Mouse (Mus musculus): ENCODE data around the gene Gm1043. TPM values are rescaled to one million over a fixed set of nuclear protein-coding genes. Genes with fewer than 3 reads are reported as not detected.

Gm1043 gene
- polyA plus RNA-seq, 1 experiment from 2014 or later, result 0.04 TPM

DNA sequence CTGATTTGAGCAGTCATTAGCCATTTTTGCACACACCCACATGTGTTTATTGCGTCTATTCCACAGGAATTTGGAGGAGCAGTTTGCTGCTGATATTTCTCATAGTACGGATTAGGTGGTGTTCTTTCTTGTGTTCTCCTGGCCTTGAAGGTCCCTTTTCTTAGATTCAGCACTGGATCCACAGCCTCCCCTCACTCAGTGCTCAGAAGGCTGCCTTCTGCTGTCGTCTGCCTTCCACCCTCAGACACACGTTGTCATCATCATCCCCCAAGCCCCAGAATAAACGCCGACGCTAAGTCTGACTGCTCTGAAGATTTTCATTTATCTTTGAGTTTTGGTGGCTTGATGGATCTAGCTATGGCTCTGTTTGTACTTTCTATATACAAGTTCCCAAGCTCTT is 91.9 kb downstream of the Gm1043 start:
- Histone ChIP-seq H3K4me1 (ENCODE audit: control insufficient read depth, insufficient read depth, low read length) (no peaks in the 10 kb centered on the region), H3K4me2 (no peak overlapping the region), H3K36me3 (ENCODE audit: control insufficient read depth, insufficient read depth, low read length) (no peaks in the 10 kb centered on the region), H3K27ac (ENCODE audit: low read depth, low read length) (no peak overlapping the region), H3K9me3 (ENCODE audit: control insufficient read depth, low read length) (no peaks in the 10 kb centered on the region), H3K9ac (ENCODE audit: low read length) (no peak overlapping the region), H3K27me3 (ENCODE audit: control insufficient read depth, insufficient read depth, low read length) (no peaks in the 10 kb centered on the region), H3K4me3 (ENCODE audit: low read depth, low read length) (no peak overlapping the region)
- 80% methylated on average over 7 of the region's 7 CpGs for WGBS
- ATAC-seq (ENCODE audit: low FRiP score) (no peak), DNase-seq (ENCODE audit: low spot score, missing footprints) (no peak)

DNA sequence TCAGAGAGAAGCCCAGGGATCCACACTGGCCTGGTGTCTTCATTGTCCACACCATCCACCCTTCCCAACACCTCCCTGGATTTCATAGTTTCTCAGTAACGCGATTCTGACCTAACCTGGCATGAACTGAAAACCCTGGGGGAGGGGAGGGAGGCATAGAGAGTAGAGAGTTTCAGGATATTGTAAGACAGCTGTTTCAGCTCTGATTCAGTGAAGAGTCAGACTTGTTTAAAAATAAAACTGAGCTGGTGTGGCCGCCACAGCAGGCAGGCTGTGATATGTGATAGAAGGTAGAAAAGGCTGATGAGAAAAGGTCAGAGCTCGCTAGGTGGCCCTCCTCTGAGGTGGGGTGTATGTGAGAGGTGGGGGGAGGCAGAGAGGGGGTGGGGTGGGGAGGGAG is 93.6 kb downstream of the Gm1043 start:
- 82% methylated on average over 4 of the region's 4 CpGs for WGBS
- DNase-seq (ENCODE audit: low spot score, missing footprints) (no peak), ATAC-seq (ENCODE audit: low FRiP score) (no peak)
- H3K4me1 ChIP-seq (ENCODE audit: control insufficient read depth, insufficient read depth, low read length), result no peaks in the 10 kb centered on the region
- H3K9ac ChIP-seq (ENCODE audit: low read length), result no peak overlapping the region
- no peak overlapping the region for H3K27ac ChIP-seq (ENCODE audit: low read depth, low read length)
- no peaks in the 10 kb centered on the region for H3K9me3 ChIP-seq (ENCODE audit: control insufficient read depth, low read length)
- H3K4me2 ChIP-seq, result no peak overlapping the region
- H3K27me3 ChIP-seq (ENCODE audit: control insufficient read depth, insufficient read depth, low read length), result no peaks in the 10 kb centered on the region
- H3K4me3 ChIP-seq (ENCODE audit: low read depth, low read length), result no peak overlapping the region
- H3K36me3 ChIP-seq (ENCODE audit: control insufficient read depth, insufficient read depth, low read length), result no peaks in the 10 kb centered on the region

GRCm38 (mm10) chr5:37179872-37180271 is 94.7 kb downstream of the Gm1043 start:
- H3K27me3 ChIP-seq (ENCODE audit: control insufficient read depth, insufficient read depth, low read length), result no peaks in the 10 kb centered on the region
- H3K4me1 ChIP-seq (ENCODE audit: control insufficient read depth, insufficient read depth, low read length), result no peaks in the 10 kb centered on the region
- no peak overlapping the region for H3K4me3 ChIP-seq (ENCODE audit: low read depth, low read length)
- H3K27ac ChIP-seq (ENCODE audit: low read depth, low read length), result no peak overlapping the region
- ATAC-seq (ENCODE audit: low FRiP score) (no peak), DNase-seq (ENCODE audit: low spot score, missing footprints) (no peak)
- H3K9ac ChIP-seq (ENCODE audit: low read length), result no peak overlapping the region
- WGBS, result 91% methylated on average over 9 of the region's 9 CpGs
- H3K9me3 ChIP-seq (ENCODE audit: control insufficient read depth, low read length), result no peaks in the 10 kb centered on the region
- no peak overlapping the region for H3K4me2 ChIP-seq
- no peaks in the 10 kb centered on the region for H3K36me3 ChIP-seq (ENCODE audit: control insufficient read depth, insufficient read depth, low read length)

DNA sequence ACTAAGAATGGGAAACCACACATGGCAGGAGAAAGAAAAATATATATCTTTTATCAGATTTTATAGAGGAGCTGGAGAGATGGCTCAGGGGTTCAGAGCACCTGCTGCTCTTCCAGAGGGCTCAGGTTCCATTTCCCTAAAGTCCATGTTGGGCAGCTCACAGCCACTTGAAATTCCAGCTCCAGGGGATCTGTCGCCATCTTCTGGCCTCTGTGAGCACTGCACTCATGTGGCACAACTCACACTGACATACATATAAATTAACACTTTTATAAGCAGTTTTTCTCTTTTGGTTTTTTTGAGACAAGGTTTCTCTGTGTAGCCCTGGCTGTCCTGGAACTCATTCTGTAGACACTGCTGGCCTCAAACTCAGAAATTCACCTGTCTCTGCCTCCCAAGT is 95.5 kb downstream of the Gm1043 start:
- ATAC-seq (ENCODE audit: low FRiP score) (no peak), DNase-seq (ENCODE audit: low spot score, missing footprints) (no peak)
- Histone ChIP-seq H3K4me1 (ENCODE audit: control insufficient read depth, insufficient read depth, low read length) (no peaks in the 10 kb centered on the region), H3K27me3 (ENCODE audit: control insufficient read depth, insufficient read depth, low read length) (no peaks in the 10 kb centered on the region), H3K36me3 (ENCODE audit: control insufficient read depth, insufficient read depth, low read length) (no peaks in the 10 kb centered on the region), H3K9me3 (ENCODE audit: control insufficient read depth, low read length) (no peaks in the 10 kb centered on the region), H3K4me3 (ENCODE audit: low read depth, low read length) (no peak overlapping the region), H3K27ac (ENCODE audit: low read depth, low read length) (no peak overlapping the region), H3K9ac (ENCODE audit: low read length) (no peak overlapping the region), H3K4me2 (no peak overlapping the region)
- WGBS, result 63% methylated on average over 1 of the region's 1 CpGs

GRCm38 (mm10) chr5:37184605-37185004 is 99.4 kb downstream of the Gm1043 start:
- ATAC-seq (ENCODE audit: low FRiP score) (no peak), DNase-seq (ENCODE audit: low spot score, missing footprints) (no peak)
- H3K27me3 ChIP-seq (ENCODE audit: control insufficient read depth, insufficient read depth, low read length), result no peaks in the 10 kb centered on the region
- H3K9me3 ChIP-seq (ENCODE audit: control insufficient read depth, low read length), result no peaks in the 10 kb centered on the region
- H3K4me1 ChIP-seq (ENCODE audit: control insufficient read depth, insufficient read depth, low read length), result no peaks in the 10 kb centered on the region
- no peak overlapping the region for H3K4me3 ChIP-seq (ENCODE audit: low read depth, low read length)
- WGBS, result 77% methylated on average over 7 of the region's 7 CpGs
- no peak overlapping the region for H3K4me2 ChIP-seq
- no peaks in the 10 kb centered on the region for H3K36me3 ChIP-seq (ENCODE audit: control insufficient read depth, insufficient read depth, low read length)
- no peak overlapping the region for H3K27ac ChIP-seq (ENCODE audit: low read depth, low read length)
- no peak overlapping the region for H3K9ac ChIP-seq (ENCODE audit: low read length)

GRCm38 (mm10) chr5:37190378-37190777 is 105.2 kb downstream of the Gm1043 start:
- Histone ChIP-seq H3K36me3 (ENCODE audit: control insufficient read depth, insufficient read depth, low read length) (no peaks in the 10 kb centered on the region), H3K9me3 (ENCODE audit: control insufficient read depth, low read length) (no peaks in the 10 kb centered on the region), H3K4me2 (no peak overlapping the region), H3K27me3 (ENCODE audit: control insufficient read depth, insufficient read depth, low read length) (no peaks in the 10 kb centered on the region), H3K4me3 (ENCODE audit: low read depth, low read length) (no peak overlapping the region), H3K27ac (ENCODE audit: low read depth, low read length) (no peak overlapping the region), H3K9ac (ENCODE audit: low read length) (no peak overlapping the region), H3K4me1 (ENCODE audit: control insufficient read depth, insufficient read depth, low read length) (no peaks in the 10 kb centered on the region)
- WGBS, result 82% methylated on average over 5 of the region's 5 CpGs
- ATAC-seq (ENCODE audit: low FRiP score), result no peak
- no peak for DNase-seq (ENCODE audit: low spot score, missing footprints)

- Histone ChIP-seq H3K27me3 (ENCODE audit: control insufficient read depth, insufficient read depth, low read length) (no peaks in the 10 kb centered on the region), H3K4me2 (no peak overlapping the region), H3K36me3 (ENCODE audit: control insufficient read depth, insufficient read depth, low read length) (no peaks in the 10 kb centered on the region), H3K27ac (ENCODE audit: low read depth, low read length) (no peak overlapping the region), H3K4me3 (ENCODE audit: low read depth, low read length) (no peak overlapping the region), H3K9ac (ENCODE audit: low read length) (no peak overlapping the region), H3K9me3 (ENCODE audit: control insufficient read depth, low read length) (no peaks in the 10 kb centered on the region), H3K4me1 (ENCODE audit: control insufficient read depth, insufficient read depth, low read length) (no peaks in the 10 kb centered on the region)
- 80% methylated on average over 8 of the region's 8 CpGs for WGBS
- ATAC-seq (ENCODE audit: low FRiP score), result no peak
- peak; percentile 51 for DNase-seq (ENCODE audit: low spot score, missing footprints)
Measured at GRCm38 (mm10) chr5:37196196-37196595, 111.0 kb downstream of the Gm1043 start.

DNA sequence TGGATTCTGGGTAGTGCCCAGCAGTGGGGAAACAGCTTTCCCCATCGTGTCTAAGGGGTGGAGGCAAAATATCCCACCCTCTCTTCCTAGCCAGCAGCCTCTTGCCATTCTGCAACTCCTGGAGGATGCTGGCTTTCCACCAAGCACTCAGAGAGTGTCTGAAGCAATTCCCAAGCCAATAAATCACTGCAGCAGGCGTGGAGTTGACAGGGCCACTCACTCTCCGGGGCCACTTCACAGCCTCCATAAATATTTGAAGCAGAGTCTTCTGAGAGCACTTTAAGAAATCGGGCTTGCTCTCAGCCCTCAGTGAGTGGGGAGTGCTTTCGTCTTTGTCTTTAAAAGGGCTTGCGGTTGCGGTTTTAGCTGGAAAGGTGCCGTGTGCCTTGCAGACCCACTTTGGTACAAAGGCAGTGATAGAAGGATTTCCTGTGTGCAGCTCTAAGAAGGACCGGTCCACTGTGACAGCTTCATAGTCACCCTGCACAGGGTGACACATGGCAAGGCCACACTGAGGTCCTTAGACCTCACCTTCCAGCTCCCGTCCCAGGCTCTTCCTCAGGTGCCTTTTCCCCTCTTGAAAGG is 111.6 kb downstream of the Gm1043 start:
- ATAC-seq (ENCODE audit: low FRiP score) (no peak), DNase-seq (ENCODE audit: low spot score, missing footprints) (peak; percentile 31)
- Histone ChIP-seq H3K27me3 (ENCODE audit: control insufficient read depth, insufficient read depth, low read length) (no peaks in the 10 kb centered on the region), H3K4me1 (ENCODE audit: control insufficient read depth, insufficient read depth, low read length) (no peaks in the 10 kb centered on the region), H3K9ac (ENCODE audit: low read length) (no peak overlapping the region), H3K4me2 (no peak overlapping the region), H3K4me3 (ENCODE audit: low read depth, low read length) (no peak overlapping the region), H3K36me3 (ENCODE audit: control insufficient read depth, insufficient read depth, low read length) (no peaks in the 10 kb centered on the region), H3K9me3 (ENCODE audit: control insufficient read depth, low read length) (no peaks in the 10 kb centered on the region), H3K27ac (ENCODE audit: low read depth, low read length) (no peak overlapping the region)
- WGBS, result 80% methylated on average over 10 of the region's 10 CpGs

GRCm38 (mm10) chr5:37197423-37197822 is 112.3 kb downstream of the Gm1043 start:
- Histone ChIP-seq H3K27me3 (ENCODE audit: control insufficient read depth, insufficient read depth, low read length) (no peaks in the 10 kb centered on the region), H3K36me3 (ENCODE audit: control insufficient read depth, insufficient read depth, low read length) (no peaks in the 10 kb centered on the region), H3K27ac (ENCODE audit: low read depth, low read length) (no peak overlapping the region), H3K4me2 (no peak overlapping the region), H3K9ac (ENCODE audit: low read length) (no peak overlapping the region), H3K9me3 (ENCODE audit: control insufficient read depth, low read length) (no peaks in the 10 kb centered on the region), H3K4me3 (ENCODE audit: low read depth, low read length) (no peak overlapping the region), H3K4me1 (ENCODE audit: control insufficient read depth, insufficient read depth, low read length) (no peaks in the 10 kb centered on the region)
- DNase-seq (ENCODE audit: low spot score, missing footprints) (peak; percentile 12), ATAC-seq (ENCODE audit: low FRiP score) (no peak)
- WGBS, result 82% methylated on average over 3 of the region's 3 CpGs
